Mouse (Mus musculus) layer of hippocampus, adult 9-10 months (tissue): ENCODE measurements around the gene Btf3.

Experiments
- DNase-seq: peaks from one replicate; pipeline ENCODE4 v3.0.0; 2022; ENCODE audit warnings: low spot score

The Btf3 gene

GRCm38 (mm10) chr13:98316480-98317245 lies at the start of gene Btf3:
Gene Btf3, minus strand, starts transcription at chr13:98317006.
- DNase-seq, result peak; percentile 73

DNA sequence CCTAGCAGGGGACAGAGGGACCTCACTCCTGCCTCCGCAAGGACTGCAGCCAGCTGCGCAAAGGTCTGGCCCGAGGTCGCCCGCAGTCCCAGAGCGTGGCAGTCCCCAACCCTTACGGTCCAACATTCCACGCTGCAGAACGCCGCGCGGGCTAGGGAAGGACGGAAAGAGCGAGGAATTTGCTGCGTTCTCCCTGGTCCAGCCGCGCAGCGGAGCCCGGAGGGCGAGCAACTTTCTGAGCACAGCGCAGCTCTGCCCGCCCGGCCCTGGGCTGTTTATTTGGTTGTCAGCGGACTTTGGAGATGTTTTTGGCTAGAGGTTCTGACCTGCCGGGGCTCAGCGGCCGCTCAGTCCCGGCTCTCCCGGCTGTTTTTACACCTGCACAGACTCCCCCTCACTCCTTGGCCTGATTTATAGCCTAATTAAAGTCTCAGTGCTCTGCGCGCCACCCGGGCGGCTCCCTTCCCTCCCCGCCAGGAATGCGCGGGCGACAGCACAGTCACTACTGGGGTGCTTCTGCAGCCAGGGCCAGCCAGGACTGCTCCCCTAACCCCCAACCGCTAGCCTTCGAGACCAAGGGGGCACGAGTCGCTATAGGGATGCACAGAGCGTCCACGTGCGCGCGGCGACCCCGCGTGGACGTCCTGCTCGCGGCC lies 49.1 kb upstream of the Btf3 start:
- no peak for DNase-seq

- DNase-seq, result no peak
These were observed 48.3 kb upstream of the Btf3 start for GRCm38 (mm10) chr13:98365081-98365480.

- no peak for DNase-seq
These were observed 46.2 kb upstream of the Btf3 start for GRCm38 (mm10) chr13:98363046-98363445.

GRCm38 (mm10) chr13:98361161-98361560 lies 44.4 kb upstream of the Btf3 start:
- DNase-seq, result no peak

DNA sequence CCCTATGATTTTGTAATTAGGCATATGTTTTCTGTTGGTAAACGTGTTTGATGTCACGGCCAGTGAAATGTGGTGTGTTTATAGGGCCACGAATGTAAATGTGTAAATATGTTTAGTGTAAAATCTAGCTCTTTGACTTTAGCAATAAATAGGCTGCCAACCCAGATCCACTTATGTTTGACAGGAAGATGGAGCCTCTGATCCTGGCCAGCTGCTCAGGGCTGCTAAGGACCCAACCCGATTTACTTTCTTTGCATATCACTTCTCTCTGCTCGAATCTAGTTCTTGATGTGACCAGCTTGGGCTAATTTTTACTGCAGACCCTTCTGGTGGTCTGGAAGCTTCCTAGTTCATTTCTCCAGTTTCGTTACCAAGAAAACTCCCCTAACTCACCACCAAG lies 43.6 kb upstream of the Btf3 start:
- DNase-seq, result no peak

DNA sequence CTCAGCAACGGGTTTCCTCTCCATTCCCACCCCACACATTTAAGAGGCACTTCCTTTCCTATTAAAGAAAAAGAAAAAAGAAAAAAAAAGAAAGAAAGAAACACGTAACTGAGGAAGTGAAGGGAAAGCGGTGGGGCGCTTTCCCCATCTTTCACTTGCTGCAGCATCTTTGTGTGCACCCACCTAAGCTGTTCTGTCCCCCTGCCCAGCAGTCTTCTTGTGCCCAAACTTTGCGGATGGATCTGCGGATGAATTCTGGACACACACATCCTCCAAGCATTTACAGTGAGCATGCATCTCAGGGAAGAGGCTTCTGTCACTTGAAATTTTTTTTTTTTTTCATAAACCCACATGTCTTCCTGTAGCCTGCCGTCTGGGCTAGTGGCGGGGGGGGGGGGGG lies 42.5 kb upstream of the Btf3 start:
- DNase-seq, result no peak

DNA sequence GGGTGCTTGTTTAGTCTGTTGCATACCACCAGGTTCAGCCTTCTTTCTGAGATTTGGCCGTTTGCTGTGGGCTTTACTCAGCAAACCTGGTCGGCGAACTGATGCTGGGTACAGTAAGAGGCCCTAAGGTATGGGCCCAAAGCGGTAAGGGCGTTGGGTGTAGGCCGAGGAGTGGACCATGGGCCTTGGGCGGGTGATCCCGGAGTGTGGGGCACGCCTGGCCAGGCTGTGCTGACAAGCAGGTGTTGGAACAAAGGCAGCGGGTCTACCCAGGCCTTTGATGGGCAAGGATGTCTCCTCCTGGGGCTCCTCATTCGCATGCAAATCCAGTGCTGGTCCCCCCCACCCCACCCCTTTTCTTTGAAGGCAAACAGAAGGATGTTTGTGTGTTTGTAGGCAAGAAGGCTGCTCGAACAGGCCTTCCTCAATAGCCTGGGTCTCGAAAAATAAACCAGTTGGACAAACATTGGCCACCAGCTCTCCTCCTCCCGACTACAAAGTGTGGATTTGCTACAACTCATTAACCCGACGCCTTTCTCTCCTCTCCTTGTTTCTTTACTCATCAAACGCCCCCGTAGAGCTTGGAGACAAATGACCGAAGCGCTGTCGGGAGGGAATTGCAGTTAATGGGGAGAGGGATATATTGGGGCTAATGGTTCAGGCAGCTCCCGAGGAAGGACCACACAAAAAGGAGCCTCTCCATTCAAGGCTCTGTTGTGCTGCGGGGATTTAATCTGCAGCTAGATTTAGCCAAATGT lies 41.8 kb upstream of the Btf3 start:
- DNase-seq, result no peak

GRCm38 (mm10) chr13:98357433-98358423 lies 40.9 kb upstream of the Btf3 start:
- DNase-seq, result no peak

DNA sequence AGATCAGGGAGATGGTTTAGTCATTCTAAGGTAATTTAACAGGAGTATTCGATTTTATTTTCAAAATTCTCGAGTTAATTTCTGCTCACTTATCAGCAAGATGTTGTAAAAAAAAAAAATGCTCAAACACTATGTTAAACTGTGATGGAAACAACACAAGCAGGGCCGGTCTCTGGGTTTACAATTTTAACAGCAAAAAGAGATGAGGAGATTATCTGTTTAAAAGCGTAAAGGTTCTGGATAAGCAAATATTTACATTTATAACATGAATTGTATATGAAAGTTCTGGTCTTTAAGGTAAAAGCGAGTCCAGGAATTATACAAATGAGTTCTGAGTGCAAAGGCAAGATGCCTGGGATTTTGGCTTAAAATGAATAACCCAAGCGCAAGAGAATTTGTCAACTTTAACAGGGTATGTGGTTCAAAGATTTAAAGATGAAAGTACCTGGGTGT lies 40.2 kb upstream of the Btf3 start:
- DNase-seq, result no peak

DNA sequence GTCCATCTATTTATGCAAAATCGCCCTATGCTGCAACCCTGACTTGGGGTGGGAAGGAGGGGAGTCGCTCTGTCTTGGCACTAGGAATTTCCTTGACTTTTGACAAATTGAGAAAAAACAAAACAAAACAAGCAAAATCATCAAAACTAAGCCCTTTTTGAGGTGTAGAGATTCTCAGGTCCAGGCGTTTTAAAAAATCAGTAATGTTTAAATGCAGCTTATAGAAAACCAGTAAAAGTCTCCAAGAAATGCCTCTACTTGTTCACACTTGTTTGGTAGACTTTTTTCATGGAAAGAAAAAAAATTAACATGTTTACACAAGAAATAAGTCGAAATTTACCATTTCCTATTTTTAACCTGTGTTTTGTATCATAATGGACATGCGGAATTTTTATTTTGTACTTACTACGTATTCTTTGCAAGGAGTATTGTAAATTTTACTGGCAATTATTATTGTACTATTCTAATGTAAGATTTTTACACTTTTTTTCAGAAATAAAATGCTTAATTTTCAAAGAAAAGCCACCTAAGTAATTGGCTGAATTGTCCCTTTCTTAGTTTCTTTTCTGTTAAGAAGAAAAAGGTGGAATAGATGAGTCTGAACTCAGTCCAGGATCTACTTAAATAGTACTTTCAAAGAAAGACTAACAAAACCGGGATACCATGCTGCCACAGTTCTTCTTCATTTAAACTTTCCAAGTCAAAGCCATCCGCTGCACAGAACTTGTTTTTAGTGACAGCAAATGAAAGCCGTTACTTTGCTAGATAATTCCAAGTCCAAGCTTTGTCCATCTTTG lies 39.6 kb upstream of the Btf3 start:
- DNase-seq, result no peak

GRCm38 (mm10) chr13:98355559-98356111 lies 38.8 kb upstream of the Btf3 start:
- no peak for DNase-seq

GRCm38 (mm10) chr13:98354871-98355558 lies 38.2 kb upstream of the Btf3 start:
- DNase-seq, result no peak

- DNase-seq, result no peak
These were observed 37.4 kb upstream of the Btf3 start, which contains the start of gene Foxd1 for GRCm38 (mm10) chr13:98354090-98354801. Gene Foxd1, plus strand, starts transcription at chr13:98354242.

DNA sequence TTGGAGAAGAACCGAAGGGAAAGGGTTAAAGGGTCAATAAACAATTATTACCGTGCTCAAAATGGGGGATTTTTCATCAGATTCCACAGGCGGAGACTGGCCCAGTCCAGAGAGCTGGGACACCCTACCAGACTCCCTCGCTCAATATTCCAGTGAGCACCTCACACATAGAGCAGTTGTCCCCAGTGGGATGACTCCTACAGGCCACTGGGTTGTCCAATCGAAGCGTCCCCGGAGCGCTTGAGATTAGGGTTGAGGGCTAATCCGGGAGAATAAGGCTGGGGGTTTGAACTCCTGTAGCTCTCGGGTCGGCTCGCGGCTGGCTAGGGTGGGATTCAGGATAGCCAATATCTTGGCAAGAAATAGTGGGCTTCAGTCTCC lies 36.9 kb upstream of the Btf3 start:
- no peak for DNase-seq

GRCm38 (mm10) chr13:98352381-98352975 lies 35.7 kb upstream of the Btf3 start:
- DNase-seq, result no peak

DNA sequence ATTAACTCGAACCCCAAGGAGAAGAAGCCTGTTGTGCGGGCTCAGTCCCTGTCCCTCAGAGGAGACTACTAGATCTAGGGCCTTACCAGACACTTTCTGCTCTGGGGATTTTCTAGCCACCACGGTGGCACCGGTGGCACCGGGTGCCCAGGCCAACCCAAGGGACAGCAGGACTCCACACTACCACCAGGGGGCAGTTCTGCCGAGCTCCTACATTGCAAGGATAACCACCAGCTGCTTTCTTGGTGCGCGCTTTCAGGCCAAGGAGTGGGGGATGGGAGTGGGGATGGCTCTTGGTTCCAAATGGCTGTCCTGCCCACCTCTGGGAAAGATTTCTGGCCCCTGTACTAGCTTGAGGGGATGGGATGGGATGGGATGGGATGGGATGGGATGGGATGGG lies 34.7 kb upstream of the Btf3 start:
- no peak for DNase-seq

DNA sequence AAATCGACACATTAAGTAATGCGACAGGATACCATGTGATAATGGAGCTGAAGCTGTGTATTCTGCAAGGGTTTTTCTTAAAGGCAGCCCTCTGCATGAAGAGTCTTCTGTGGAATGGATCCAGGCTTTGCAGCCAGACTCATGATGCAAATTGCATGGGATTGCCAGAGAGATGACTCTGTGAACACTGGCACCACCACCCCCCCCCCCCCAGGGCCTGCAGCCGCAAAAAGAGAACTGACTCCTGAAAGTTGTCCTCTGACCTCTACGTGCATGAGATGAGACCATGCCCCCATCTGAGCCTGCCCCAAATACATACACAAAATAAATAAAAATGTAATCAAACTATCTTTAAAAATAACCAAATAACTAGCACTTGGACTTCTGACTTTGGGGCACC lies 32.7 kb upstream of the Btf3 start:
- no peak for DNase-seq

DNA sequence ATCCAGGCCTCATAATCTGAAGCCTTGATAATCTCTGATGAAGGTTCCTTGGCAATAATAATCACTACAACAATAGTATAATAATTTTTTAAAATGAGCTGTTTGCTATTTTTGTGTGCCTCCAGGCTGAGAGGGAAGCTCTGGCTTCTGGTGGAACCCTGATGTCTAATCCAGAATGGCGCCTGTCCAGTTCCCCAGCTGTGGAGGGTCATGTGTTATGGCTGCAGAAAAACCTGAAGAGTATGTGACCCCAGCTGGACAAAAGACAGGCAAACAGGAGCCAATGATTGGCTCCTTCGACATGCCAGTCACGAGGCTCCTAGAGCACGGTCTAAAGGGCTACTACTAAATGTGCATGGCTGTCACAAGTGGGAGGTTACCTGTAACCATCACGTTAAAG lies 23.7 kb upstream of the Btf3 start:
- DNase-seq, result no peak
